Mouse (Mus musculus): ENCODE measurements around the gene Fam47e. TPM values are rescaled to one million over a fixed set of nuclear protein-coding genes. Genes with fewer than 3 reads are reported as not detected.

Fam47e gene
- total and polyA plus RNA-seq, 3 experiments: not detected

DNA sequence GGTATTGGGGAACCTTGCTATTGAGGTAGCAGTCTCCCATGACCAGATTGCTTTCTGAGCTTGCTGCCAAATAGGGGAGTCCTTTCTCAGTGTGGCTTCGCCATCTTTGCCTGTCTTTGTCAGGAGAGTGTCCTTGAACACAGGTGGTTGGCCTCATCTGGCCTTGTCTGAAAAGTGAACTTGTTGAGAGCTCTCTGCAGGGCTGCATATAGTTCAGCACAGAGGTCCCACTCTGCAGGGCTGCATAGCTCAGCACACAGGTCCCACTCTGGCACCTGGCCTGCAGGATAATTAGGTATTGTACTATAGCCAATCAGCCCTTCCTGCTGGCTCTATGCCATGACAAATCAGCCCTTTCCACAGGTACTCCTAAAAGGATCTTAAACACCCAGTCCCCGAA is 5.3 kb downstream of the Fam47e start:
- no peak overlapping the region for H3K4me3 ChIP-seq (ENCODE audit: control insufficient read depth in 1 of 2, insufficient read depth in 1 of 2, low read depth in 2 of 2, low read length in 2 of 2)
- H3K27me3 ChIP-seq (ENCODE audit: control insufficient read depth in 1 of 2, insufficient read depth in 2 of 2, low read length in 2 of 2): peaks cover 0 to 4% of the 10 kb centered on the region in 2 experiments; a peak in 3 of 4 replicates
- no peaks in the 10 kb centered on the region for H3K36me3 ChIP-seq (ENCODE audit: control insufficient read depth in 1 of 2, insufficient read depth in 2 of 2, low read length in 2 of 2)
- no peak for DNase-seq (ENCODE audit: low read depth, low spot score)
- H3K27ac ChIP-seq (ENCODE audit: control insufficient read depth, low read depth, low read length): no peak overlapping the region
- TF ChIP-seq POLR2AphosphoS2 (IDR thresholded peaks at IDR 0.05; ENCODE audit: low read length) (no peak), EP300 (IDR thresholded peaks at IDR 0.05; ENCODE audit: low read depth in 1 of 2, low read length in 2 of 2) (no peak), KAT2A (conservative IDR thresholded peaks at IDR 0.05; ENCODE audit: low read depth, low read length) (no peak), HCFC1 (IDR thresholded peaks at IDR 0.05; ENCODE audit: low read depth, low read length) (no peak), RCOR1 (IDR thresholded peaks at IDR 0.05; ENCODE audit: low read depth, low read length) (no peak), MYB (IDR thresholded peaks at IDR 0.05; ENCODE audit: low read depth, low read length) (no peak), SIN3A (IDR thresholded peaks at IDR 0.05; ENCODE audit: low read length) (no peak), MEF2A (IDR thresholded peaks at IDR 0.05; ENCODE audit: extremely low read depth, insufficient replicate concordance, low read depth, low read length, poor library complexity, severe bottlenecking) (no peak), MAZ (IDR thresholded peaks at IDR 0.05; ENCODE audit: low read depth, low read length) (no peak), NRF1 (IDR thresholded peaks at IDR 0.05; ENCODE audit: insufficient read depth, low read depth, low read length, poor library complexity, severe bottlenecking) (no peak), JUND (IDR thresholded peaks at IDR 0.05; ENCODE audit: low read depth, low read length) (no peak), TCF12 (IDR thresholded peaks at IDR 0.05; ENCODE audit: low read depth, low read length) (no peak), ZNF384 (IDR thresholded peaks at IDR 0.05; ENCODE audit: low read depth, low read length) (no peak)
- H3K4me1 ChIP-seq (ENCODE audit: control insufficient read depth in 1 of 2, insufficient read depth in 2 of 2, low read length in 2 of 2): no peaks in the 10 kb centered on the region
- no peaks in the 10 kb centered on the region for H3K9me3 ChIP-seq (replicated peaks; ENCODE audit: insufficient read depth, low read length)
- H3K79me2 ChIP-seq (ENCODE audit: control insufficient read depth, insufficient read depth, low read length, poor library complexity): no peaks in the 10 kb centered on the region
- H3K9ac ChIP-seq (ENCODE audit: control insufficient read depth, low read depth, low read length, poor library complexity, severe bottlenecking): no peak overlapping the region

DNA sequence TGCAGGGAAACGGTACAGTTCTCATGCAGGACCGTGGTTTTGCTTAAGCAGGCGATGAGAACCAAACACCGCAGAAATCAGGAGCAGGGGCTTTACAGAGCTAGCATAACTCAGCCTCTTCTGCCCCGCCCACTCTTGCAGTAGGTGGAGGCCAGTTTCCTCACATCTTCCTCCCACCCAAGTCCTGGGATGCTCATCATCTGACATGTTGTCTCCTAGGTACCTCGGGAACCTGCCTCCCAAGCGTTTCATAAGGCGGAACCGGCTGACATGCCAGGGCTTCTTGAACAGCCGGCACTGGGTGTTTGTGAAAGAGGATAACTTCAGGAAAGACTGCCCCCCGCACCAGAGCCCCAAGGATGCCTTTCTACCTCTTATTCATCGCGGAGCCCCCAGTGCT is 7.1 kb downstream of the Fam47e start:
- H3K27ac ChIP-seq (ENCODE audit: control insufficient read depth, low read depth, low read length): no peak overlapping the region
- H3K9ac ChIP-seq (ENCODE audit: control insufficient read depth, low read depth, low read length, poor library complexity, severe bottlenecking): no peak overlapping the region
- no peak overlapping the region for H3K4me3 ChIP-seq (ENCODE audit: control insufficient read depth in 1 of 2, insufficient read depth in 1 of 2, low read depth in 2 of 2, low read length in 2 of 2)
- no peaks in the 10 kb centered on the region for H3K9me3 ChIP-seq (replicated peaks; ENCODE audit: insufficient read depth, low read length)
- no peaks in the 10 kb centered on the region for H3K79me2 ChIP-seq (ENCODE audit: control insufficient read depth, insufficient read depth, low read length, poor library complexity)
- TF ChIP-seq POLR2AphosphoS2 (IDR thresholded peaks at IDR 0.05; ENCODE audit: low read length) (no peak), CHD1 (IDR thresholded peaks at IDR 0.05; ENCODE audit: low read depth, low read length) (no peak), MEF2A (IDR thresholded peaks at IDR 0.05; ENCODE audit: extremely low read depth, insufficient replicate concordance, low read depth, low read length, poor library complexity, severe bottlenecking) (no peak), ELF1 (IDR thresholded peaks at IDR 0.05; ENCODE audit: low read depth, low read length) (no peak), MYB (IDR thresholded peaks at IDR 0.05; ENCODE audit: low read depth, low read length) (no peak), USF2 (IDR thresholded peaks at IDR 0.05; ENCODE audit: borderline replicate concordance in 1 of 2, insufficient read depth in 1 of 2, low read depth in 1 of 2, low read length in 2 of 2) (no peak), POLR2A (IDR thresholded peaks at IDR 0.05; ENCODE audit: control insufficient read depth in 1 of 2, insufficient read depth in 1 of 2, low read depth in 1 of 2, low read length in 2 of 2, poor library complexity in 1 of 2) (no peak), TBP (IDR thresholded peaks at IDR 0.05; ENCODE audit: low read depth, low read length) (no peak), NELFE (IDR thresholded peaks at IDR 0.05; ENCODE audit: low read depth, low read length) (no peak), SIN3A (IDR thresholded peaks at IDR 0.05; ENCODE audit: low read length) (no peak), RCOR1 (IDR thresholded peaks at IDR 0.05; ENCODE audit: low read depth, low read length) (no peak), NRF1 (IDR thresholded peaks at IDR 0.05; ENCODE audit: insufficient read depth, low read depth, low read length, poor library complexity, severe bottlenecking) (no peak), CHD2 (IDR thresholded peaks at IDR 0.05; ENCODE audit: low read length) (no peak), BHLHE40 (IDR thresholded peaks at IDR 0.05; ENCODE audit: borderline replicate concordance, low read depth, low read length) (no peak)
- H3K4me1 ChIP-seq (ENCODE audit: control insufficient read depth in 1 of 2, insufficient read depth in 2 of 2, low read length in 2 of 2): no peaks in the 10 kb centered on the region
- H3K27me3 ChIP-seq (ENCODE audit: control insufficient read depth in 1 of 2, insufficient read depth in 2 of 2, low read length in 2 of 2): peaks cover 0 to 4% of the 10 kb centered on the region in 2 experiments; a peak in 3 of 4 replicates
- H3K36me3 ChIP-seq (ENCODE audit: control insufficient read depth in 1 of 2, insufficient read depth in 2 of 2, low read length in 2 of 2): no peaks in the 10 kb centered on the region
- no peak for DNase-seq (ENCODE audit: low read depth, low spot score)

Data from MEL (cell line).